Mouse (Mus musculus): ENCODE measurements around the gene Arhgef2.

- TF ChIP-seq CTCF (IDR thresholded peaks at IDR 0.05) (no peak), EP300 (IDR thresholded peaks at IDR 0.05) (no peak)
Observed at GRCm38 (mm10) chr3:88590246-88590645, 15.5 kb upstream of the Arhgef2 start.
